Mouse (Mus musculus) liver, embryonic 13.5 days (tissue): ENCODE data around the gene Usf2. TPM values are rescaled to one million over a fixed set of nuclear protein-coding genes. Genes with fewer than 3 reads are reported as not detected.

Source experiments
- ATAC-seq: fragments of 200-750 bp; cut with Nextera tagmentation; 2 replicates; pipeline ENCODE4 v1.8.0; 2017; ENCODE audit warnings: low read depth, mild to moderate bottlenecking, moderate number of reproducible peaks, moderate library complexity
- DNase-seq: peaks from one replicate; pipeline ENCODE4 v3.0.0; 2022
- H3K27ac ChIP-seq: fragments of 300-500 bp; sonication (generic); 2 replicates; pipeline ENCODE4 v1.5.1; 2015; ENCODE audit warnings: moderate library complexity, mild to moderate bottlenecking, inconsistent platforms
- H3K27me3 ChIP-seq: fragments of 300-500 bp; sonication (generic); 2 replicates; pipeline ENCODE4 v1.6.1; 2015; ENCODE audit warnings: mild to moderate bottlenecking, inconsistent platforms
- H3K36me3 ChIP-seq: fragments of 300-500 bp; sonication (generic); 2 replicates; pipeline ENCODE4 v1.6.1; 2015; ENCODE audit warnings: mild to moderate bottlenecking, inconsistent platforms
- H3K4me1 ChIP-seq: fragments of 300-500 bp; sonication (generic); replicated peaks from 2 replicates; pipeline ENCODE4 v1.6.1; 2015; ENCODE audit warnings: inconsistent platforms
- H3K4me2 ChIP-seq: fragments of 300-500 bp; sonication (generic); 2 replicates; pipeline ENCODE4 v1.6.1; 2015; ENCODE audit warnings: inconsistent platforms, mild to moderate bottlenecking, moderate library complexity
- H3K4me3 ChIP-seq: fragments of 300-500 bp; sonication (generic); replicated peaks from 2 replicates; pipeline ENCODE4 v1.5.1; 2015; ENCODE audit warnings: mild to moderate bottlenecking, inconsistent platforms
- H3K9ac ChIP-seq: fragments of 300-500 bp; sonication (generic); 2 replicates; pipeline ENCODE4 v1.6.1; 2015; ENCODE audit warnings: mild to moderate bottlenecking, inconsistent platforms
- H3K9me3 ChIP-seq: fragments of 300-500 bp; sonication (generic); replicated peaks from 2 replicates; pipeline ENCODE4 v1.6.1; 2016; ENCODE audit warnings: inconsistent platforms
- WGBS: fragments of 180-500 bp; shearing (Covaris S2); methylation state at CpG from one replicate; pipeline ENCODE4 v1.1.7; 2015; ENCODE audit not compliant: insufficient replicate concordance; 5-methylcytosine and 5-hydroxymethylcytosine counted together
- polyA plus RNA-seq: library from polyadenylated mRNA; unstranded; fragments of >200 nt; fragmentation: Nextera tagmentation; extraction: Ambion mirVana; gene quantifications from 2 replicates; pipeline ENCODE4 v1.2.1, GENCODE M21; 2015

Usf2 gene
- polyA plus RNA-seq, 1 experiment from 2014 or later, result 9.7 TPM

DNA sequence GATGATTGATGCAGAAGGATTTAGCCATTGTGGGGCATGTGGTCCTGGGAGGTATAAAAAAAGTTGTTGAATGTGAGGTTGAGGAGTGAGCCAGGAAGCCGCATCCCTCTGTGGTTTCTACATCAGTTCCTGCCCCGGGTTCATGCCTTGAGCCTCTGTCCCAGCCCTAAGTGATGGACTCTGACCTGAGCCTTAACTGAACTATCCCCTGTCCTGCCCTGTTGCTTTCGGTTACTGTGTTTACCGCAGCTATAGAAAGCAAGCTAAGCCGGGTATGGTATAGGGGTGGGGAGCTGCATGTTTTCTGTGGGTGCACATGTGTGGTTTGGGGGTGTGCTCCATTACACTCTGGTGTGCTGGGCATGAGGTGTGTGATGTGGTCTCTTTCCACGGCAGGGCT, 46.8 kb downstream of the Usf2 start:
- Histone ChIP-seq H3K4me2 (no peak overlapping the region), H3K27me3 (peaks cover 13% of the 10 kb centered on the region), H3K4me3 (no peak overlapping the region), H3K9ac (no peak overlapping the region), H3K9me3 (no peaks in the 10 kb centered on the region), H3K27ac (no peak overlapping the region), H3K36me3 (no peaks in the 10 kb centered on the region), H3K4me1 (peaks cover 6% of the 10 kb centered on the region; the same call in 1 of the 2 replicates)
- ATAC-seq (0 out of 2 replicates have a peak, but pooled peaks have one; percentile 5), DNase-seq (no peak)
- 49% methylated on average over 6 of the region's 6 CpGs for WGBS

DNA sequence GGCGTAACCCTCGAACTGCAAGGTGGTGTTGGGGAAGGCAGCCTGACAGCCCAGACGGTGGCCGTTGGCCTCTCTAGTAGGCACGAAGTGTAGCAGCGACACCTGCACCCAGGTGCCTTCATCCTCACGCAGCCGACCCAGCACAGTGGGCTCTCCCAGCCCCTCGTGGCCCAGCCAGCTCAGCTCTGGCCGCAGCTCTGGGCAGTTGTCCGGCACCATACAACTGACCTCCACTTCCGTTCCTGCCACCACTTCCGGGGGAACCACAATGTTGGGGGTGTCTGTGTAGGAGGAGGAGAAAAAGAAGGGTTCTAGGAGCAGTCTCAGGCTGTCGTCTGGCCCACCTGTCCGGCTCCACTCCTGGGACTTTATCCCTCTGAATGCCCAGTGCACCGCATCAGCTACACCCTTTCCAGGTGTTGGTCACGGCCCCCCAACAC, 47.6 kb downstream of the Usf2 start:
- ATAC-seq, result 0 out of 2 replicates have a peak, but pooled peaks have one; percentile 20
- Histone ChIP-seq H3K9me3 (no peaks in the 10 kb centered on the region), H3K27ac (no peak overlapping the region), H3K4me2 (peak overlapping the region; percentile 47), H3K4me1 (peaks cover 6% of the 10 kb centered on the region; the same call in 1 of the 2 replicates), H3K36me3 (no peaks in the 10 kb centered on the region), H3K9ac (no peak overlapping the region), H3K4me3 (no peak overlapping the region), H3K27me3 (peaks cover 13% of the 10 kb centered on the region)
- DNase-seq, result no peak
- 17% methylated on average over 16 of the region's 17 CpGs for WGBS

DNA sequence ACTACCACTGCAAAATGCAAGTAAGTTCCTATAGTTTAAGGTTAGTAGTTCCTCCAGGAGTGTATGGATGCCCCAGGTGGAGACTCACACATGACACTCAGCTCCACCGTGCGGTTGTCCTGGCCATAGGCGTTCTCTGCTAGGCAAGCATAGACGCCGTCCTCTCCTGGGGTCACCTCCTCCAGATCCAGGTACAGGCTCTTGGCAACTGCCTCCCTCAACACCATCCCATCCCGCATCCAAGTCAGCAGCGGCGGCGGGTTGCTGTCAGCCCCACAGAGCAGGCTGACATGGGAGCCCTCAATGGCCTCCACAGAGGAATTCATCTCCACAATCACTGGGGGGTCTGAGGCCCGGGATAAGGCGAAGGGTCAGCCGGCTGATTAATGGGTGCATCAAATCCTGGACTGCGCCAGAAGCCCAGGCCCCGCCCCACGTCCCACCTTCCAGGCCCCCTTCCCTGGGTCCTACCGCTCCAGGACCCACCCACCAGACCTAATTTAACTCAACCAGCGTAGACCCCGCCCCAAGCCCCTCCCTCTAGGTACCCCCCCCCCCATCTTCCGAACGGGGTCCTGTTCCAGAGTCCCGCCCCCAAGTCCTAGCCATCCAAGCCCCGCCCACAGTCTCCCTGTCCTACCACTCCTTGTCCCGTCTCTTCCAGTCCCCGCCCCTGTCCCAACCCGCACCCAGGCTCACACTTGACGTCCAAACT, 48.2 kb downstream of the Usf2 start:
- Histone ChIP-seq H3K4me3 (no peak overlapping the region), H3K9me3 (no peaks in the 10 kb centered on the region), H3K27me3 (peaks cover 13% of the 10 kb centered on the region), H3K27ac (no peak overlapping the region), H3K36me3 (no peaks in the 10 kb centered on the region), H3K4me2 (peak overlapping the region; percentile 47), H3K9ac (no peak overlapping the region), H3K4me1 (peaks cover 6% of the 10 kb centered on the region; the same call in 1 of the 2 replicates)
- peak; percentile 34; the same call in 1 of the 2 replicates for ATAC-seq
- WGBS, result 6% methylated on average over 24 of the region's 26 CpGs
- no peak for DNase-seq

DNA sequence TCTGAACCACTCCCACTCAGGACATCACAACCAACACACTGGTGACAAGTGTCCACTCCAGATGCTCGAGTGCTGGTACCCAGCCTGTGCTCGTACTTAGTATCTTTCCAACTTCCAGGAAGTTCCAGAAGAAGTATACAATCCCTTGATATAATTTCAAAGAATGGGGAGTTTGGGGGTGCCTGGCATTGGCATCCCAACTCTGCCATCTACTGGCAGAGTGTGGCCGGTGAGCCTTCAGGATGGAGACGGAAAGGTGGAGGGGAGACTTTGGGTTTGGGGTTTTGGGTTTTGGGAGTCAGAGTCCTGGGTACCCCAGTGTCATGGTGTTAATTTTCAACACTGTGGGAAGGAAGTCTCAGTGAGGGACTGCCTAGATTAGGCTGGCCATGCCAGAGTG, 52.6 kb downstream of the Usf2 start:
- DNase-seq (no peak), ATAC-seq (no peak)
- Histone ChIP-seq H3K4me1 (0 out of 2 replicates have a peak, but pooled peaks cover 3% of the 10 kb centered on the region), H3K9ac (no peak overlapping the region), H3K27me3 (peaks cover 13% of the 10 kb centered on the region), H3K4me3 (no peak overlapping the region), H3K4me2 (no peak overlapping the region), H3K27ac (no peak overlapping the region), H3K9me3 (no peaks in the 10 kb centered on the region), H3K36me3 (no peaks in the 10 kb centered on the region)
- 28% methylated on average over 4 of the region's 4 CpGs for WGBS

Other genes starting within 250 kb of the Usf2 start
- 1.1 and 1.7 TPM in 2 replicates for gene Atp4a, start 244.6 kb downstream of the Usf2 start, polyA plus RNA-seq
- gene Tmem147, start 227.3 kb downstream of the Usf2 start, polyA plus RNA-seq, result 108 and 121 TPM in 2 replicates
- not detected in 2 replicates for gene Gapdhs, start 213.1 kb downstream of the Usf2 start, polyA plus RNA-seq
- 0.08 and 0.22 TPM in 2 replicates for gene Sbsn, start 205.3 kb downstream of the Usf2 start, polyA plus RNA-seq
- 0.17 TPM in 1 of 2 replicates, not detected in the other for gene Dmkn, start 193.0 kb downstream of the Usf2 start, polyA plus RNA-seq
- 0.27 TPM in 1 of 2 replicates, not detected in the other for gene Krtdap, start 168.9 kb downstream of the Usf2 start, polyA plus RNA-seq
- 0.35 and 0.46 TPM in 2 replicates for gene Ffar2, start 133.0 kb downstream of the Usf2 start, polyA plus RNA-seq
- gene Ffar3, start 100.6 kb downstream of the Usf2 start, polyA plus RNA-seq, result not detected in 2 replicates
- not detected in 2 replicates for gene Ffar1, start 95.2 kb downstream of the Usf2 start, polyA plus RNA-seq
- gene Cd22, start 76.5 kb downstream of the Usf2 start, polyA plus RNA-seq, result 0.07 and 0.16 TPM in 2 replicates
- gene Mag, start 41.9 kb downstream of the Usf2 start, polyA plus RNA-seq, result 0.16 and 0.20 TPM in 2 replicates
- gene Hamp2, start 32.1 kb downstream of the Usf2 start, polyA plus RNA-seq, result not detected in 2 replicates
- gene Hamp, start 12.8 kb downstream of the Usf2 start, polyA plus RNA-seq, result 2.0 and 3.7 TPM in 2 replicates
- gene Lsr, start 16.7 kb upstream of the Usf2 start, polyA plus RNA-seq, result 20.9 and 22.3 TPM in 2 replicates
- 2.1 TPM in 2 replicates for gene Fam187b, start 17.0 kb upstream of the Usf2 start, polyA plus RNA-seq
- 17.3 and 19.2 TPM in 2 replicates for gene Fxyd5, start 85.7 kb upstream of the Usf2 start, polyA plus RNA-seq
- gene Fxyd7, start 94.7 kb upstream of the Usf2 start, polyA plus RNA-seq, result 0.17 and 0.47 TPM in 2 replicates
- gene Fxyd1, start 100.4 kb upstream of the Usf2 start, polyA plus RNA-seq, result 41.1 and 44.2 TPM in 2 replicates
- gene Lgi4, start 102.5 kb upstream of the Usf2 start, polyA plus RNA-seq, result 0.07 and 0.13 TPM in 2 replicates
- gene Fxyd3, start 119.9 kb upstream of the Usf2 start, polyA plus RNA-seq, result 0.52 and 1.1 TPM in 2 replicates
- gene Hpn, start 158.5 kb upstream of the Usf2 start, polyA plus RNA-seq, result 45.7 and 45.8 TPM in 2 replicates
- gene Scn1b, start 170.2 kb upstream of the Usf2 start, polyA plus RNA-seq, result 0.42 and 0.60 TPM in 2 replicates
- gene Gramd1a, start 199.1 kb upstream of the Usf2 start, polyA plus RNA-seq, result 9.3 and 10.7 TPM in 2 replicates